Mouse (Mus musculus) heart, postnatal 25 days (tissue): ENCODE measurements around the gene Gm13271. TPM values are rescaled to one million over a fixed set of nuclear protein-coding genes. Genes with fewer than 3 reads are reported as not detected.
A peak's percentile ranks its signal among the peaks of the same experiment; 100 is the strongest.
"Not testable (repeated sequence)": the region's sequence is repeated elsewhere in the genome, so short reads cannot be mapped to it uniquely, and the experiment has no call there.

Experiments
- DNase-seq: peaks from one replicate; pipeline ENCODE4 v3.0.0; 2022; ENCODE audit warnings: low spot score
- intact Hi-C: fragments of 180-260 bp; cut with DNase I; formaldehyde crosslinking; loops from one replicate; pipeline ENCODE4 v1.15.1; 2025
- total RNA-seq, 2 experiments: library from RNA; stranded (reverse); gene quantifications; 2 replicates each; pipeline ENCODE4 v1.2.3; 2021

The Gm13271 gene
- total RNA-seq = not detected

DNA sequence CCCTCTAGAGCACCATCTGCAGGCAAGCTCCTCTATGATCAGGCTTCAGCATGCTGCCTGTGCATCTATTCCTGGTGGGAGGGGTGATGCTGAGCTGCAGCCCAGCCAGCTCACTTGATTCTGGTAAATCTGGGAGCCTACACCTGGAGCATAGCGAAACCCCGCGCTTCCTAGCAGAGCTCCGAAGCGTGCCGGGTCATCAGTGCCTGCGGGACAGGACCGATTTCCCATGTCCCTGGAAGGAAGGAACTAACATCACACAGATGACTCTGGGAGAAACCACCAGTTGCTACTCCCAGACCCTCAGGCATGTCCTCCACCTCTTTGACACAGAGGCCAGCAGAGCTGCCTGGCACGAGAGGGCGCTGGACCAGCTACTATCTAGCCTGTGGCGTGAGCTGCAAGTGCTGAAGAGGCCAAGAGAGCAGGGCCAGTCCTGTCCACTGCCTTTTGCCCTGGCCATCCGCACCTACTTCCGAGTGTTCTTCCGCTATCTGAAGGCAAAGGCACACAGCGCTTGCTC lies at the start of gene Gm13271:
Gm13271 (plus strand) TSS at position 51 of the 523 bp plus-strand sequence.
- intact Hi-C loops = not testable (repeated sequence)
- DNase-seq = peak; percentile 69

DNA sequence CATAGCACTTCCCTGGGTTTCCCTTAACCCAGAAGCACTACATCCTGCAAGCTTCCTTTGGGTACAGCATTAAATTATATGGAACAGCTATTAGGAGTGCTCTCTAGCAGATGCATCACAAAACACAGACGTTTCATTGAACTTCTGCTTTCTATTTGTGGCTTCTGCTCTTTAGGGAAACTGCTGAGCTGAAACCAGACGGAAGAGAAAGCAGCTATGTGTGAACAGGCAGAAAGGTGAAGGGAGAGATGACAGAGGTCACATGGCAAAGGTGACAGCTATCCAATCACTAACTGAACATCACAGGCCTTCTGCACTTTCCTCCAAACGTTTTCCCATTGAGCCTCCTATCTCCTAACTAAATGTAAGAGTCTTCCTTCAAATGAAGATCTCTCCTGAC lies 48.7 kb upstream of the Gm13271 start:
- intact Hi-C loops = no loop called here
- no peak for DNase-seq

DNA sequence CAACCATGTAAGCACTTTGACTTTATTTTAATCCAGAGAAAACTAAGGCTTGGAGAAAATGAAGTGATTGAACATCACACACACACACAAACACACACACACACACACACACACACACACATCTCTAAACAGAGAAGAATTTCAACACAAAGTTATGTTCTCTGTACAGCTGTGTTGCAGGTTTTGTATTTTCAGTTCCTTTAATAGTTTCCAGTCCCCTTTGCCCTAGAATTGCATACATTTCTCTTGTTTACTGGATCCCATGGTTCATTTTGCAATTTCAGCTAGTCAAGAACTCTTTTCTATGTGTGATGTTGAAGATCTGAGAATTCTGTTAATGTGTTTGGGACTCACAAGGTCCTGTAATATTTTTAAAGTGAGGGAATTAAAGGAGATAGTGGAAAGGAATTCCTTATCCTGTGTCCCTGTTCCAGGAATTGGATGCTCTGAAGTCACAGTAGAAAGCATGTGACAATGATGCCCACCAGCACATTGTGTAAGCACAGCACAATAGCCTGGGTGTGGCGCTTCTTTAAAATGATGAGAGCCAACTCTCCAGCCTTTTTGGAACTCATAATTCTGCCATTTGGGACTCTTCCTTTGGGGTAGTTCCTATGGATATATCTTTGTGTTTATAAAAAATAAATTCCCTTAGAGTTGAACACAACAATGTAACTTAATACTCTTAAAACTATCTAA lies 47.4 kb upstream of the Gm13271 start:
- no peak for DNase-seq
- intact Hi-C loops = no loop called here

DNA sequence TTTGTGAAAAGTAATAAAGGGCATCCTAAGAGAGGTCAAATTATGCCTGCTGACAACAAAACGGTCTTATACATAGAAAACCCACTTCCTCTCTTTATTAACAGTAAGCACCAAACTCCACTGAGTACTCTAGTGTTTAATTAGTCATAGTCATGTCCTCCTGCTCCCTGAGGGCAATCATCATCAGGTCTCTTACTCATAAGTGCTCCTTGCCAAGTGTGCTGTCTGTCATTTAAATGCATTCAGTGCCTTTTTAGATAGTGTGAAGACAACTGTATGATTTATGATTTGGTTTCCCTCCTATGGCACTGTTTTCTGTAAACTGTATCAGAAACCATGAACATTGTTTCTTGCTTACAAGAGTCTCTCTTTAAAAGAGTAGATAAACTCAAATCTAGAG lies 40.4 kb upstream of the Gm13271 start:
- no peak for DNase-seq
- intact Hi-C loops = no loop called here

DNA sequence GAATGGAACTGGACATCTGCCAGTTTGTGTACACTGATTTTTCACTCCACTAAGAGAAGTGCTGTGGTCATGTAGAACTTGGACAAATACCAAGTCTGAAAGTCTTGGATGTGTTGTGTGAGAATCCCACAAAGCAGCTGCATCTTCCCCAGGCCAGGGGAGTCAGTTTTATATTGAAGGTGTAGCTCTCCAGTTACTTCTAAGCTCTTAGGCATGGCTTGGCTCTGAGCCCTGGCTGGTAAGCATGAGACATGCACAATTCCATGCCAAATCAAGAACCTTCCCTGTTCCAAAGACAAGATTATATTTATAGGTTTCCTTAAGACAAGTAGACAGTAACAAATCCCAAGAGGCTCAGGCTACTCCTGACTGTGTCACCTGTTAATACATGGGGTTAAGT lies 39.6 kb upstream of the Gm13271 start:
- DNase-seq = no peak
- intact Hi-C loops = no loop called here

DNA sequence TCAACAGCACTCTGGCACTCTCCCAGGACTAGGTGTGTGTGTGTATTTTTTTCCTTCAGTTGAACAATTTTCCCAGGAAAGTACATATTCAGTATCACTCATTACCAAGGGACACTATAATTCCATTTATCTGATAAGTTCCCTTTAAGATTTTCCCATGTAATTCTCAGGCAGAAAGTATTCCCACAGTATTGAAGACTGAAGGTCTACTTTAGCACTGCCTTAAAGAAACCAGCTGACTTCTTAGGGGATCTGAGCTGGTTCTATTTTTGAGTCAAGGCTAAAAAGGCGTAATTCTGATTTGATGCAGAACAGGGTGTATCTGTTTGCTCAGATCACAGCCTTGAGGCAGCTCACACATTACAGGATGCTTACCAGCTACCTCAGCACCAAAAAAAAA lies 36.0 kb upstream of the Gm13271 start:
- intact Hi-C loops = no loop called here
- DNase-seq = no peak

DNA sequence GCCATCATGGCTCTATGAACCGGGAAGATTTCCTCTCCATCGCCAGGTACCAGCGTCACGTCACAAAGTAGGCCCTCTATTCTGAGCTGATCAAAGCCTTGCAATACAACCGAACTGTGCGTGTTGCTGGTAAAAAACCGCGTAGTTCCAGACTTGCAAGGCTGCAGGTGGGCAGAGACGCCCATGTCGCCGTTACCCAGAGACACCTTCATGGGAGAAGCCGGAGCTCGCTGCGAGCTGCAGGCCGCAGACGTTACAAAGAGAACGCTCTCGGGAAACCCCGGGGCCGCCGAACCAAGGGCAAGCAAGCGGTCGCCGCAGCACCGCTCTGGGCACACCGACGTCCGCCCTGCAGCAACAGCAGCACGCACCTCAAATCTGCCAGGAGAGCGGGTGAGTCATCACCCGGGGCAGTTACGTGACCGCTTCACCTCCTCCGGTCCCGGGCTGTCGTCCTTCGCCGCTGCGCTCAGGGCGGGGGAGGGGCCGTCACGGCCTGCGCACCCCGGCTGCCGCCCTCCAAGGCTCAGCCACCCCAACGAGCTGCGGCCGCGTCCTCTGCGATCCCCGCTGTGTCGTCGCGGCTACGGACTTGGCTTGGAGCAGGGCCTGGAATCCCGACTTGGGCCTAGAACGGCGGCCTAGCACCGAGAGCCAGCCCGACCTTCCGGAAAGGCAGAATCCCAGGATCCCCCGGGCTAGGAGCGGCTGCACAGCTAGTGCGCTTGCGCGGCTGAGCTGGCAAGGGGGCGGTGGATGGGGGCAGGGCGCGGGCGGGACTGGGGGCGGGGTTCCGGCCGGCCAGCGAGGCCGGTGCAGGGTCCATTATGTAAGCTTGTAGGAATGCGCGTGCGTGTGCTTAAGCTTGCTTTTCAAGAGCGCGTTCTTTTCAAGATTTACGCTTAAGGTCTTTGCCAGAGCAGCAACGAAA lies 32.6 kb upstream of the Gm13271 start, which contains the start of the genes Gm26566 and Klhl9:
Gm26566 (plus strand) TSS at position 15 of the 931 bp plus-strand sequence.
Klhl9 (minus strand) TSS at position 675 of the 931 bp plus-strand sequence.
- intact Hi-C loops = no loop called here
- peak; percentile 84 for DNase-seq

DNA sequence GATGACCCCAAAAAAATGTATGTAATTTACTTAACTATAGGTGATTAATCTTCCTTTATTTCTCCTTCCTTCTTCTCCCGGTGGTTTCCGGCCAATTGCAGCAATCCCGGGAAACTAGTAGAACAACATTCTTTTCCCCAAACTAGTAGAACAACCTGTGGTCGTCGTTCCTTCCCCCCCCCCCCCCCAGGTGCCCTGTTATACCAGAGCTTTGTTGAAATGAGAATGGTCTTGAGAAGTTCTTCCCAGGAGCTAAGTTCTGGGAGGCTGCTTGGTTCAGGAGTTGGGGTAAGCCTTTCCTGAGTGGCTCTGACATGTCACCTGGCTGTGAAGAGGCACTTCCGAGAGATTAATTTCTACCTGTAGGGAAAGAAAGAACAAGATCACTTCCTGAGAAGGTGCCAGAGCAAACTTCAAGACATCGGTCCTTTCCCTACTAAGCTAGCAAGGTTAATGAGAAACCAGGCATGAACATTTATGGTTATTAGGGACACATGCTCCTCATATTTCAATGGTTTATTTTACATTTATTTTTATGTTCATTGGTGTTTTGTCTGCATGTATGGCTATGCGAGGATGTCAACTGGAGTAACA lies 31.1 kb upstream of the Gm13271 start:
- intact Hi-C loops = no loop called here
- DNase-seq = no peak

DNA sequence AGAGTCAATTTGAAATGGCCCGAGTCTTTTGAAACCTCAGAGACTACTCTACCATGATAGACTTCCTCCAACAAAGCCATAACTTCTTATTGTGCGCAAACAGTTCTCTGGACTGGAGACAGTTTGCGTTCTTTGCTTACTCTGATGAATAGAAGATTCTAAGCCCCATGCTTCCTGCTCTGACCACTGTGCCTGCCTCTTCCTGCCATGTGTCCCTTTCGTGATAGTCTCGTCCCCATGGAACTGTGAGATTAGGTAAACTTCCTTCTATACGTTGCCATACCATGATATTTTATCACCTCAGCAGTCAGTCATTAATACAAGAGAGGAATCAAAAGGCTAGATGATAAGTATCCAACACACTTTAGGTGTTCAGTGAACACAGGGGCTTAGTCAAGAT lies 27.9 kb upstream of the Gm13271 start:
- intact Hi-C loops = no loop called here
- no peak for DNase-seq

DNA sequence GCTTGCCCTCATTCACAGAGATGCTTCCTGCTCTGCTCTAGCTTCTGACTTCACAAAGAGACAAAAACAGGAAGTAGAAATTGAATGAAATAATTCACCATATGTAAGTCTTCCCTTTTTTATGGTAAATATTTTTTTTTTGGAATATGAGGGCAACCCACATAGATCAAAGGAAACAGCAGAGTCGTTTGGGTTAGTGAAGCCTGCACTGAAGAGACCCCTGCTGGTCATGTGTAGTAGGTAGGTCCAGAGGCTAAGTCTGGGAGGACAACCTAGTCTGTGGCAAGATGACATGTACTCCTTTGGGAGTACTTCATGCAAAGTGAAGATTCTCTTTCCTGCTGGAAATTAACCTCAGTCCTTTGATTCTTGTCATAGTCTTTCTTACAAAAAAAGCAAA lies 27.3 kb upstream of the Gm13271 start:
- intact Hi-C loops = no loop called here
- DNase-seq = no peak

DNA sequence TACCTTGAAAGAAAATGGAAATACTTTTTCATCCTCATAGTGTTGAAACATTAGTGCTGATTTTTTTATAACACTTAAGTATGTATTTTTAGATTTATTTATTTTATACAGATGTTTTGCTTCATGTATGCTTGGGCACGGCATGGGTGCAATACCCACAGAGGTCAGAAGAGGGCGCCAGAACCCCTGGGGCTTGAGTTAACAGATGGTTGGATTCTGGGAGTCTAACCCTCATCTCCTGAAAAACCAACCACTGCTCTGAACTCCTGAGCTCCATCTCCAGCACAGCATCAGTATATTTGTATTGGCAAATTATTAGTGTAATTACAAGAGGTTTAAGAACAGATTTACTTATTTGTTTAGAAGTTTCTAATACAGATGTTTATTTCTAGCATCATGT lies 16.2 kb upstream of the Gm13271 start:
- no peak for DNase-seq
- intact Hi-C loops = loop anchor here (2.0 to 10.0 kb wide), 2 partner anchors 18 to 644 kb away; partner anchors contain the start of gene Focad

DNA sequence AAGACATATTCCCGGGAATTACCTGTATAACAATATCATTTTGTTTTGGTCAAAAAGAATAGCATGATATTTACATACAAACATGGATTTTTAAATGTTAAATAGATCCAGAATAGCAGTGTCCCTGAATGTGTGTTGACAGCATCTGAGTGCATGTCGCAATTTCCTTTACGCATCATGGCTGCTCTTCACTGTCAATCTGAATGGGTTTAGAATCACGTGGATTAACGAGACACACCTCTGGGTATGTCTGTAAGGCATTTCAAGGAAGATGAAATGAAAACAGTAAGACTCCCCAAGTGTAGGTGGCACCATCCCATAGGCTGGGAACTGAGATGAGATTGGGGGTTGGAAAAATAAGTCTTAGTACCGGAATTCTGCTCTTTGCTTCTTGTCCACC lies 15.6 kb upstream of the Gm13271 start:
- intact Hi-C loops = loop anchor here (2.0 to 10.0 kb wide), 2 partner anchors 18 to 644 kb away; partner anchors contain the start of gene Focad
- no peak for DNase-seq

DNA sequence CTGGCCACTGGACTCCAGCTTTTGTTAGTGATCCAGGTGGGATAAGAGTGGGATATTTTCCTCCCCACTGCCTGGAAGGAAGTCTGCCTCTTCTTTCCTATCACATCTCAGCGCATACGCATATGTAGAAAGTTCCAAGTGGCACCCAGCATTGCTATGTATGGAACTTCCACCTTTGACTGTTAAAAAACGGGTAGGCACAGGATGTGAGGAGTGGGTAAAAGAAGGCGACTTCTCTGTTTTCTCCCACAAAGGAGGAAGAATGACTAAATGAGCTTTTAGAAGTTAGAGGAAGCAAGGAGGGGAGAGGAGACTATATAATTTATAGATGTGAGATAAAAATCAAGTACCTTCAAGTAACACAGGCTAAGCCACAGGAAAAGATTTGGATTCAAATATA lies 13.2 kb upstream of the Gm13271 start:
- DNase-seq = no peak
- intact Hi-C loops = no loop called here

DNA sequence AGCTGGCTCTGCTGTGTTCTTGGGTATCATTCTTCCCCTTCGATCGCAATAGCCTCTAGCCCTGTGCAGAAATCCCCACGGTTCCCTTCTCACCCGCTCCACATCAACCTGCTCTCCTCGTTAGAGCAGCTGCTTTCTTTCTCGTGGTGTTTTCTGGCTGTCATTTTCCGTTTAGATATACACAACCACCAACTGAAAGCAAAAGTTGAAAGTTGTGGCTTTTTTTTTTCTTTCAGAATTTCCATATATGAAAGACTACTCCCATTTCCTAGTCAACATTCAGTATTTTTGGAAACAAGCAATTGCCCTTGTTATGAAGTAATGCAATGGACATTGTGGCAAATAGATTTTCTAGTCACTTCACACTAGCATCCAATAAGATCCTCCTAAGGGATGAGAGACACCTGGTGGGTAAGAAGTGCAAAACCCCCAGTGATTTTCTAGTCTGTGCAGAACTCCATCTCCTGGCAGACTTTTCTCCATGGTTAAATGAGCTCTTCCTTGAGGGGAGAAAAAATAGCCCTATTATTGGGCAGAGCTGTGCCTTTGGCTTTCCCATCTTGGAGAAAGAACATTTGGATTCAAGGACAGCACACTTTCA lies 11.8 kb upstream of the Gm13271 start:
- no peak for DNase-seq
- intact Hi-C loops = no loop called here

DNA sequence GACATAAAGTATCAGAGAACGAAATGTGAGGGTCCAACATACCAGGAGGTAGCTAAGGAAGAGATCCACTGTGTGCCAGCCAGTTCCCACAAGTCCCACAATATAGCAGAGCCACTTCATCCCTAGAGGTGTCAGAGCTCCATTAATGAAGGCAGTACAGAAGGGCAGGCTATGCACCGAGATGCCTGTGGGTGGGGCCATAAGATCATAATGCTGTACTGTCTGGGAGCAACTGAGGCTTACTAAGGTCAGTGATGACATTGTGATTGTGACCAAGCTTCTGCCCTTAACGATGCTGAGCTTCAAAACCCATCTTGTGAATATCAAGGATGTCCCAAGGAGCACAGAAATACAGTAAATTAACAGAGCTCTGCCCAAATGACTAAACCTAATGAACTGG lies 10.5 kb upstream of the Gm13271 start:
- intact Hi-C loops = no loop called here
- no peak for DNase-seq

DNA sequence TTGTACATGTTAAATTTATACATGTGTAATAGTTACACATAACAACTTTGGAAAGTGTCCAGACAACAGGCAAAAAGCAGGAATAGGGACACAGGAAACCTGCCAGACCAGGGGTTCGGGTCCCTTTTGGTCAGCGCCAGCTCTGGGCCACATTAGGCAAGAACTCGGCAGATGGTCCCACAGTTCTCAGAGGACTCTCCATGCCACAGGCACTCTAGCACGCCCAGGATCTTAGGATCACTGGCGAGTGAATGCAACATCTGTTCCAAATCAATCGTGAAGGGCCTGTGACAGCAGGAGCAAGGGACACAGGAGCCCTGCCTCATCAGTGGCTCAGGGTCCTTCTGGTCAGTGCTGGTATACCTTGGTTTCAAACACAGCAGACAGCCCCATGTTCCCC lies 4.7 kb upstream of the Gm13271 start:
- intact Hi-C loops = no loop called here
- DNase-seq = no peak

DNA sequence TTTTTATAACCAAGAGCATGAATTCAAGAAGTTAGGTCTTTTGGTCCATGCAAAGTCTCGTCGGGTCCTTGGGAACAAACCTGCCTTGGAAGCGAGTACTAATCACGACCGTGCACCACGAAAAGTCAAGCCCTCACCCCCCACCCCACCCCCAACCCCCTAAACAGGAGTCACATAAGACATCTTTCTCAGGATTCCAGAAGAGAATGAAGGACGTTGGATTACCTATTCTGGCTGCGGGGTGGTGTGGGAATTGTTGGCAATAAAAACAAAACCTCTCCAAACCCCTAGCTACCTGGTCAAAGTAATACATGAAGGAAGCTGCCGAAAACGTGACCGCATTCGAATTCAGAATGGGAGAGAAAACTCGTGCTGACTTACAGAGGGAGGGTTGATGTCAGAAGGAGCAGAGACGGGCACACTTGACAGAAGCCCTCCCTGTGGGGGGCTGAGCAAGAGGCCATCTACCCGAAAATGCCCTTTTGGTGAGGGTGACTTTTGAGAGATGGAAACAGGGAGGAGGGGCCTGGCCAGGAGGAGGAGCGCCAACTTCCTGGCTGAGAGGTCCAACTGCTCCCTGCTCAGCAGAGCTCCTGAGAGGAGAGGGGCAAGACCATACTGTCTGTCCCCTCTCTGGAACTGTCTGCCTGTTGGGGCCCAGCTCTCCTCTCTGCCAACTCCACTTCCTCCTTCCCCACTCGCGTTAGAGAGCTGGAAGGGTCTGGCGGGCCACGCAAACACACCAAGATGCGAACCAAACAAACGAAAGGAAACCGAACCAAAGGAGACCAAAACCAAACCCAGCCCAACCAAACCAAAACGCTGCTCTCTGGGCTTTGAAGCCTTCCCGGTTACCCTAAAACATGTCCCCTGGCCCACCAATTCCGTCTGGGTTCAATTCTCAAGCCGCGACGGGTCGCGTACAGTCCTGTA lies 2.2 kb downstream of the Gm13271 start:
- intact Hi-C loops = loop anchor here (2.0 kb wide), 1 partner anchor 18 kb away; no protein-coding TSS in a partner anchor
- not testable (repeated sequence) for DNase-seq

DNA sequence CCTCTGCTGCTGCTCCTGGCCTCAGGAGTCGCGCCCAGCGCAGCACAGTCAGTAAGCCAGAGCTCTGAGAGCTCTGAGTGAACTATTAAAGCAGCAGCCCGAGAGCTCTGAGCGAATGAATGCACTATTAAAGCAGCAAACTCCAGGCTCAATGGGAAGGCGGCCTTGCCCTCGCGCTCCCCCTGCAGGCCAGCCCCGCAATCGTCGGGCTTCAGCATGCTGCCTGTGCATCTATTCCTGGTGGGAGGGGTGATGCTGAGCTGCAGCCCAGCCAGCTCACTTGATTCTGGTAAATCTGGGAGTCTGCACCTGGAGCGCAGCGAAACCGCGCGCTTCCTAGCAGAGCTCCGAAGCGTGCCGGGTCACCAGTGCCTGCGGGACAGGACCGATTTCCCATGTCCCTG lies 3.0 kb downstream of the Gm13271 start:
- intact Hi-C loops = loop anchor here (2.0 kb wide), 1 partner anchor 19 kb away; no protein-coding TSS in a partner anchor

DNA sequence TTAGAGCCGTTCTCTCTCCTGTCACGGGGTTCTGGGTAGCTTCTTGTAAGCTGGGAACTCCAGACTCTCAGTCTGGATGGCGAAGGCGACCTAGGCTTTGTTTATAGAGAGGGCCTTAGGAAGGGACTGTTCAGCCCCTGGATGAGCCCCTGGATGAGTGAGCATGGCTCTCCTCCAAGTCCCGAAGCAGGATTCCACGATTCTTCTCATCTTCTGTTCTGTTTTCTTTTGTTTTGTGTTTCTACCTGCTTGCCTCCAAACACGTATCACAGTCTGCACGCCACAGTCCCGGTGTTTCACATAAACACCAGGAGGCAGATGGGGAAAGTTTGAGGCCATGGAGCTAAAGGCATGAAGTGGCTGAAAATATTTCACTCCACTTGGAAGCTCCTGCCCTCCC lies 4.1 kb downstream of the Gm13271 start:
- DNase-seq, intact Hi-C loops: not testable (repeated sequence)

More for the DNA sequence above, 3.0 kb downstream of the Gm13271 start:
- peak; percentile 85 for DNase-seq
